Mouse (Mus musculus) neural tube, embryonic 11.5 days (tissue): ENCODE results near the gene Gm3415. TPM values are rescaled to one million over a fixed set of nuclear protein-coding genes. Genes with fewer than 3 reads are reported as not detected.

Experiments used
- ATAC-seq: fragments of 200-750 bp; cut with Nextera tagmentation; 2 replicates; pipeline ENCODE4 v1.8.0; 2017; ENCODE audit warnings: moderate number of reproducible peaks, mild to moderate bottlenecking, moderate TSS enrichment, moderate library complexity; ENCODE audit not compliant: insufficient read depth, low FRiP score, low TSS enrichment
- DNase-seq: peaks from one replicate; pipeline ENCODE4 v3.0.0-alpha.2; 2015; ENCODE audit warnings: low spot score
- H3K27ac ChIP-seq: fragments of 300-500 bp; sonication (generic); 2 replicates; pipeline ENCODE4 v1.5.1; 2014; ENCODE audit warnings: low read depth, mild to moderate bottlenecking, low read length
- H3K27me3 ChIP-seq: fragments of 300-500 bp; sonication (generic); 2 replicates; pipeline ENCODE4 v1.6.1; 2014; ENCODE audit warnings: mild to moderate bottlenecking, low read length, mixed read lengths; ENCODE audit not compliant: control insufficient read depth, insufficient read depth
- H3K36me3 ChIP-seq: fragments of 300-500 bp; sonication (generic); 2 replicates; pipeline ENCODE4 v1.6.1; 2014; ENCODE audit warnings: mild to moderate bottlenecking, low read length, moderate library complexity, mixed read lengths; ENCODE audit not compliant: control insufficient read depth, insufficient read depth
- H3K4me1 ChIP-seq: fragments of 300-500 bp; sonication (generic); 2 replicates; pipeline ENCODE4 v1.6.1; 2014; ENCODE audit warnings: low read length, mixed read lengths; ENCODE audit not compliant: control insufficient read depth, insufficient read depth
- H3K4me2 ChIP-seq: fragments of 300-500 bp; sonication (generic); 2 replicates; pipeline ENCODE4 v1.6.1; 2014; ENCODE audit warnings: low read depth, mild to moderate bottlenecking, moderate library complexity
- H3K4me3 ChIP-seq: fragments of 300-500 bp; sonication (generic); 2 replicates; pipeline ENCODE4 v1.5.1; 2014; ENCODE audit warnings: low read depth, low read length
- H3K9ac ChIP-seq: fragments of 300-500 bp; sonication (generic); 2 replicates; pipeline ENCODE4 v1.6.1; 2014; ENCODE audit warnings: mild to moderate bottlenecking, low read length
- H3K9me3 ChIP-seq: fragments of 300-500 bp; sonication (generic); 2 replicates; pipeline ENCODE4 v1.6.1; 2016; ENCODE audit warnings: low read length; ENCODE audit not compliant: control insufficient read depth
- WGBS: fragments of 180-500 bp; shearing (Covaris S2); extraction: QIAGEN DNeasy Blood & Tissue Kit; methylation state at CpG from one replicate; pipeline ENCODE4 v1.1.7; 2014; 5-methylcytosine and 5-hydroxymethylcytosine counted together
- polyA plus RNA-seq: library from polyadenylated mRNA; unstranded; fragments of >200 nt; fragmentation: Nextera tagmentation; extraction: Ambion mirVana; gene quantifications from 2 replicates; pipeline ENCODE4 v1.2.1, GENCODE M21; 2014

Gm3415 gene
- polyA plus RNA-seq, 1 experiment from 2014 or later, result not detected

GRCm38 (mm10) chr5:146576668-146577067 lies 20.7 kb downstream of the Gm3415 start:
- Histone ChIP-seq H3K4me3 (no peak overlapping the region), H3K27me3 (no peaks in the 10 kb centered on the region), H3K36me3 (no peaks in the 10 kb centered on the region), H3K27ac (no peak overlapping the region), H3K9me3 (no peaks in the 10 kb centered on the region), H3K9ac (no peak overlapping the region), H3K4me2 (no peak overlapping the region), H3K4me1 (no peaks in the 10 kb centered on the region)
- no peak for ATAC-seq
- DNase-seq, result no peak
- 93% methylated on average over 3 of the region's 3 CpGs for WGBS

GRCm38 (mm10) chr5:146584156-146584477 lies 28.2 kb downstream of the Gm3415 start:
- peaks cover 52% of the 10 kb centered on the region for H3K27me3 ChIP-seq
- no peak overlapping the region for H3K9ac ChIP-seq
- WGBS, result 17% methylated on average over 10 of the region's 10 CpGs
- H3K36me3 ChIP-seq, result no peaks in the 10 kb centered on the region
- ATAC-seq (no peak), DNase-seq (no peak)
- no peaks in the 10 kb centered on the region for H3K9me3 ChIP-seq
- H3K4me1 ChIP-seq, result no peaks in the 10 kb centered on the region; the same call in 1 of the 2 replicates
- H3K4me2 ChIP-seq, result peak overlapping the region; percentile 72
- no peak overlapping the region for H3K27ac ChIP-seq
- peak overlapping the region; percentile 43 for H3K4me3 ChIP-seq

GRCm38 (mm10) chr5:146584478-146585306 lies 28.8 kb downstream of the Gm3415 start, which contains the start of gene Gpr12:
TSS of gene Gpr12 (minus strand) at chr5:146585239.
- peak within 1 kb of the TSS; percentile 72 for H3K4me2 ChIP-seq
- DNase-seq (peak; percentile 56), ATAC-seq (peak; percentile 46; the same call in 1 of the 2 replicates)
- H3K9ac ChIP-seq, result peak within 1 kb of the TSS; percentile 35
- no peaks in the 10 kb centered on the region for H3K9me3 ChIP-seq
- no peaks in the 10 kb centered on the region; the same call in 1 of the 2 replicates for H3K4me1 ChIP-seq
- H3K27ac ChIP-seq, result no peak within 1 kb of the TSS
- under 1% methylated on average over 62 of the region's 64 CpGs for whole genome bisulfite sequencing
- peak within 1 kb of the TSS; percentile 43 for H3K4me3 ChIP-seq
- H3K27me3 ChIP-seq, result peaks cover 56% of the 10 kb centered on the region
- H3K36me3 ChIP-seq, result no peaks in the 10 kb centered on the region

- no peak for ATAC-seq
Observed at GRCm38 (mm10) chr5:146585307-146585651, 29.3 kb downstream of the Gm3415 start.

GRCm38 (mm10) chr5:146586357-146587070 lies 30.6 kb downstream of the Gm3415 start:
- no peak overlapping the region for H3K9ac ChIP-seq
- WGBS, result 73% methylated on average over 8 of the region's 8 CpGs
- no peak overlapping the region for H3K4me3 ChIP-seq
- no peaks in the 10 kb centered on the region; the same call in 1 of the 2 replicates for H3K4me1 ChIP-seq
- H3K36me3 ChIP-seq, result no peaks in the 10 kb centered on the region
- ATAC-seq (no peak), DNase-seq (no peak)
- H3K4me2 ChIP-seq, result no peak overlapping the region
- H3K27ac ChIP-seq, result no peak overlapping the region
- no peaks in the 10 kb centered on the region for H3K9me3 ChIP-seq
- H3K27me3 ChIP-seq, result peaks cover 65% of the 10 kb centered on the region

More at GRCm38 (mm10) chr5:146585307-146585651, 29.3 kb downstream of the Gm3415 start:
- peaks cover 56% of the 10 kb centered on the region for H3K27me3 ChIP-seq
- H3K4me1 ChIP-seq, result no peaks in the 10 kb centered on the region; the same call in 1 of the 2 replicates
- DNase-seq, result no peak
- H3K4me3 ChIP-seq, result peak overlapping the region; percentile 43
- no peaks in the 10 kb centered on the region for H3K36me3 ChIP-seq
- no peaks in the 10 kb centered on the region for H3K9me3 ChIP-seq
- 8% methylated on average over 10 of the region's 10 CpGs for WGBS
- no peak overlapping the region for H3K9ac ChIP-seq
- H3K27ac ChIP-seq, result no peak overlapping the region
- peak overlapping the region; percentile 72 for H3K4me2 ChIP-seq

GRCm38 (mm10) chr5:146590987-146591386 lies 35.1 kb downstream of the Gm3415 start:
- WGBS, result 79% methylated on average over 4 of the region's 4 CpGs
- Histone ChIP-seq H3K4me3 (no peak overlapping the region), H3K9me3 (no peaks in the 10 kb centered on the region), H3K36me3 (no peaks in the 10 kb centered on the region), H3K4me1 (no peaks in the 10 kb centered on the region; the same call in 1 of the 2 replicates), H3K27ac (no peak overlapping the region), H3K4me2 (no peak overlapping the region), H3K9ac (no peak overlapping the region), H3K27me3 (peaks cover 36% of the 10 kb centered on the region)
- ATAC-seq, result no peak
- no peak for DNase-seq

GRCm38 (mm10) chr5:146591636-146592035 lies 35.7 kb downstream of the Gm3415 start:
- peaks cover 30% of the 10 kb centered on the region; the same call in 1 of the 2 replicates for H3K27me3 ChIP-seq

GRCm38 (mm10) chr5:146592580-146592979 lies 36.6 kb downstream of the Gm3415 start:
- Histone ChIP-seq H3K27ac (no peak overlapping the region), H3K9ac (no peak overlapping the region), H3K9me3 (no peaks in the 10 kb centered on the region), H3K4me1 (no peaks in the 10 kb centered on the region; the same call in 1 of the 2 replicates), H3K36me3 (no peaks in the 10 kb centered on the region), H3K4me2 (no peak overlapping the region), H3K4me3 (no peak overlapping the region), H3K27me3 (peaks cover 23% of the 10 kb centered on the region; the same call in 1 of the 2 replicates)
- ATAC-seq (peak; percentile 86), DNase-seq (peak; percentile 74)
- 36% methylated on average over 5 of the region's 5 CpGs for WGBS

More at GRCm38 (mm10) chr5:146591636-146592035, 35.7 kb downstream of the Gm3415 start:
- H3K9ac ChIP-seq, result no peak overlapping the region
- no peak for ATAC-seq
- H3K36me3 ChIP-seq, result no peaks in the 10 kb centered on the region
- 74% methylated on average over 4 of the region's 4 CpGs for WGBS
- no peak overlapping the region for H3K4me2 ChIP-seq
- H3K4me1 ChIP-seq, result no peaks in the 10 kb centered on the region; the same call in 1 of the 2 replicates
- H3K4me3 ChIP-seq, result no peak overlapping the region
- H3K27ac ChIP-seq, result no peak overlapping the region
- no peak for DNase-seq
- no peaks in the 10 kb centered on the region for H3K9me3 ChIP-seq
